Mouse (Mus musculus) small intestine, adult 2 months (tissue): ENCODE measurements around the gene Urod.

ENCODE experiments used
- CTCF ChIP-seq: fragments of 200-500 bp; IDR thresholded peaks from 2 replicates; pipeline ENCODE4 v1.5.1; 2012; ENCODE audit warnings: low read depth, mild to moderate bottlenecking, control low read depth, inconsistent platforms, low read length, moderate library complexity, mixed read lengths; ENCODE audit not compliant: insufficient replicate concordance, insufficient read length; ENCODE audit errors: extremely low read depth
- POLR2A ChIP-seq: fragments of 200-500 bp; IDR thresholded peaks from 2 replicates; pipeline ENCODE4 v1.6.1; 2012; ENCODE audit warnings: low read depth, mild to moderate bottlenecking, control low read depth, inconsistent platforms, low read length, moderate library complexity

GRCm38 (mm10) chr4:117031105-117031504 lies 36.9 kb upstream of the Urod start:
- TF ChIP-seq CTCF, result no peak
- TF ChIP-seq POLR2A, result no peak
